Mouse (Mus musculus): ENCODE results near the gene Atic. TPM values are rescaled to one million over a fixed set of nuclear protein-coding genes. Genes with fewer than 3 reads are reported as not detected.

The Atic gene
- 33.1 and 37.9 TPM in 2 replicates for polyA plus RNA-seq (2014; fragmentation: Nextera tagmentation; extraction: Ambion mirVana)

- no peaks in the 10 kb centered on the region for H3K9me3 ChIP-seq (ENCODE audit: control insufficient read depth, low read length)
- peaks cover 12% of the 10 kb centered on the region for H3K4me1 ChIP-seq (replicated peaks; ENCODE audit: control insufficient read depth, insufficient read depth, low read length)
- peak within 1 kb of the TSS; percentile 51 for H3K4me3 ChIP-seq (replicated peaks; ENCODE audit: low read length)
- under 1% methylated on average over 52 of the region's 55 CpGs for WGBS
- H3K27ac ChIP-seq = peak within 1 kb of the TSS; percentile 50
- DNase-seq (ENCODE audit: low spot score) (peak; percentile 81), ATAC-seq (ENCODE audit: low FRiP score) (peak; percentile 99)
- peak within 1 kb of the TSS; percentile 82 for H3K4me2 ChIP-seq (replicated peaks)
- 0 out of 2 replicates have a peak, but pooled peaks cover 23% of the 10 kb centered on the region for H3K36me3 ChIP-seq (replicated peaks; ENCODE audit: control insufficient read depth, insufficient read depth)
- H3K27me3 ChIP-seq (ENCODE audit: control insufficient read depth, insufficient read depth, low read length) = no peaks in the 10 kb centered on the region
- H3K9ac ChIP-seq = peak within 1 kb of the TSS; percentile 68
These were observed at the start of gene Atic for GRCm38 (mm10) chr1:71556688-71557612. Gene Atic, plus strand, starts transcription at chr1:71557150.

GRCm38 (mm10) chr1:71507251-71507650 is 49.7 kb upstream of the Atic start:
- H3K4me1 ChIP-seq (replicated peaks; ENCODE audit: control insufficient read depth, insufficient read depth, low read length) = peaks cover 13% of the 10 kb centered on the region; the same call in 1 of the 2 replicates
- ATAC-seq (ENCODE audit: low FRiP score) (peak; percentile 82), DNase-seq (ENCODE audit: low spot score) (peak; percentile 54)
- no peaks in the 10 kb centered on the region for H3K27me3 ChIP-seq (ENCODE audit: control insufficient read depth, insufficient read depth, low read length)
- H3K9me3 ChIP-seq (ENCODE audit: control insufficient read depth, low read length) = no peaks in the 10 kb centered on the region
- peak overlapping the region; percentile 64 for H3K27ac ChIP-seq
- WGBS = 5% methylated on average over 9 of the region's 9 CpGs
- H3K4me3 ChIP-seq (replicated peaks; ENCODE audit: low read length) = no peak overlapping the region
- no peak overlapping the region for H3K9ac ChIP-seq
- peak overlapping the region; percentile 33 for H3K4me2 ChIP-seq (replicated peaks)
- H3K36me3 ChIP-seq (replicated peaks; ENCODE audit: control insufficient read depth, insufficient read depth) = no peaks in the 10 kb centered on the region

GRCm38 (mm10) chr1:71515041-71515440 is 41.9 kb upstream of the Atic start:
- H3K4me1 ChIP-seq (replicated peaks; ENCODE audit: control insufficient read depth, insufficient read depth, low read length) = no peaks in the 10 kb centered on the region
- H3K27me3 ChIP-seq (ENCODE audit: control insufficient read depth, insufficient read depth, low read length) = no peaks in the 10 kb centered on the region
- H3K4me3 ChIP-seq (replicated peaks; ENCODE audit: low read length) = no peak overlapping the region
- DNase-seq (ENCODE audit: low spot score) (no peak), ATAC-seq (ENCODE audit: low FRiP score) (no peak)
- H3K4me2 ChIP-seq (replicated peaks) = no peak overlapping the region
- H3K36me3 ChIP-seq (replicated peaks; ENCODE audit: control insufficient read depth, insufficient read depth) = no peaks in the 10 kb centered on the region
- 87% methylated on average over 4 of the region's 4 CpGs for WGBS
- 0 out of 2 replicates have a peak, but pooled peaks cover 7% of the 10 kb centered on the region for H3K9me3 ChIP-seq (ENCODE audit: control insufficient read depth, low read length)
- H3K9ac ChIP-seq = no peak overlapping the region
- H3K27ac ChIP-seq = no peak overlapping the region

GRCm38 (mm10) chr1:71528808-71529648 is 27.9 kb upstream of the Atic start:
- 88% methylated on average over 18 of the region's 18 CpGs for WGBS
- H3K4me3 ChIP-seq (replicated peaks; ENCODE audit: low read length) = no peak overlapping the region

GRCm38 (mm10) chr1:71530779-71531178 is 26.2 kb upstream of the Atic start:
- no peak overlapping the region for H3K4me3 ChIP-seq (replicated peaks; ENCODE audit: low read length)
- 77% methylated on average over 2 of the region's 2 CpGs for WGBS
- H3K9ac ChIP-seq = no peak overlapping the region
- no peaks in the 10 kb centered on the region for H3K27me3 ChIP-seq (ENCODE audit: control insufficient read depth, insufficient read depth, low read length)
- no peak overlapping the region for H3K4me2 ChIP-seq (replicated peaks)
- DNase-seq (ENCODE audit: low spot score) (no peak), ATAC-seq (ENCODE audit: low FRiP score) (no peak)
- H3K9me3 ChIP-seq (ENCODE audit: control insufficient read depth, low read length) = no peaks in the 10 kb centered on the region
- H3K4me1 ChIP-seq (replicated peaks; ENCODE audit: control insufficient read depth, insufficient read depth, low read length) = no peaks in the 10 kb centered on the region
- H3K27ac ChIP-seq = no peak overlapping the region
- no peaks in the 10 kb centered on the region for H3K36me3 ChIP-seq (replicated peaks; ENCODE audit: control insufficient read depth, insufficient read depth)

More at GRCm38 (mm10) chr1:71528808-71529648, 27.9 kb upstream of the Atic start:
- no peak overlapping the region for H3K9ac ChIP-seq
- no peak for DNase-seq (ENCODE audit: low spot score)
- H3K4me1 ChIP-seq (replicated peaks; ENCODE audit: control insufficient read depth, insufficient read depth, low read length) = no peaks in the 10 kb centered on the region
- no peak for ATAC-seq (ENCODE audit: low FRiP score)
- H3K36me3 ChIP-seq (replicated peaks; ENCODE audit: control insufficient read depth, insufficient read depth) = no peaks in the 10 kb centered on the region
- no peak overlapping the region for H3K27ac ChIP-seq
- no peak overlapping the region for H3K4me2 ChIP-seq (replicated peaks)
- no peaks in the 10 kb centered on the region for H3K9me3 ChIP-seq (ENCODE audit: control insufficient read depth, low read length)
- no peaks in the 10 kb centered on the region for H3K27me3 ChIP-seq (ENCODE audit: control insufficient read depth, insufficient read depth, low read length)

- ATAC-seq (ENCODE audit: low FRiP score) = no peak
- H3K36me3 ChIP-seq (replicated peaks; ENCODE audit: control insufficient read depth, insufficient read depth) = no peaks in the 10 kb centered on the region
- H3K4me2 ChIP-seq (replicated peaks) = no peak overlapping the region
- no peak overlapping the region for H3K27ac ChIP-seq
- H3K27me3 ChIP-seq (ENCODE audit: control insufficient read depth, insufficient read depth, low read length) = no peaks in the 10 kb centered on the region
- no peaks in the 10 kb centered on the region for H3K9me3 ChIP-seq (ENCODE audit: control insufficient read depth, low read length)
- H3K9ac ChIP-seq = no peak overlapping the region
- no peak for DNase-seq (ENCODE audit: low spot score)
- no peaks in the 10 kb centered on the region for H3K4me1 ChIP-seq (replicated peaks; ENCODE audit: control insufficient read depth, insufficient read depth, low read length)
- no peak overlapping the region for H3K4me3 ChIP-seq (replicated peaks; ENCODE audit: low read length)
- 19% methylated on average over 7 of the region's 7 CpGs for WGBS
These were observed 25.3 kb upstream of the Atic start for GRCm38 (mm10) chr1:71531653-71532052.

DNA sequence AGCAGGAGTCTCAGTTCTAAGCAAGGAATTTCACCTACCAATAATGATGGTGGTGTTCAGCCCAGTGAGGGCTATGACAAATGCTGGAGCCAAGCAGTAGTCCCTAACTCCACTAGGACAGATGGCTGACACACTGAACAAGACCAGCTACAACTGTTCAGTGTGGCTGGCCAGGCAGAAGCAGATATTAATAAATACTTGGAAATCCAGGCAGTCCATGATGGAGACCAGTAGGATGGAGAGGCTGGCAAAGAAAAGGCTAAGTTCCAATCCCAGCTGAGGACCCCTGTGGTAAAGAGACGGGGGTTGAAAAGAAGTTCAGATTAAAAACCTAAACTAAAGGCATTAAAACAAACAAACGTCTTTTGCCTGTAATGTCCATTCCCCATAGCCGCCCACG is 17.3 kb upstream of the Atic start:
- Histone ChIP-seq H3K4me1 (replicated peaks; ENCODE audit: control insufficient read depth, insufficient read depth, low read length) (no peaks in the 10 kb centered on the region), H3K27ac (no peak overlapping the region), H3K9ac (no peak overlapping the region), H3K4me3 (replicated peaks; ENCODE audit: low read length) (no peak overlapping the region), H3K4me2 (replicated peaks) (no peak overlapping the region), H3K27me3 (ENCODE audit: control insufficient read depth, insufficient read depth, low read length) (no peaks in the 10 kb centered on the region), H3K36me3 (replicated peaks; ENCODE audit: control insufficient read depth, insufficient read depth) (no peaks in the 10 kb centered on the region), H3K9me3 (ENCODE audit: control insufficient read depth, low read length) (no peaks in the 10 kb centered on the region)
- DNase-seq (ENCODE audit: low spot score) (no peak), ATAC-seq (ENCODE audit: low FRiP score) (no peak)
- WGBS = 83% methylated on average over 4 of the region's 4 CpGs

DNA sequence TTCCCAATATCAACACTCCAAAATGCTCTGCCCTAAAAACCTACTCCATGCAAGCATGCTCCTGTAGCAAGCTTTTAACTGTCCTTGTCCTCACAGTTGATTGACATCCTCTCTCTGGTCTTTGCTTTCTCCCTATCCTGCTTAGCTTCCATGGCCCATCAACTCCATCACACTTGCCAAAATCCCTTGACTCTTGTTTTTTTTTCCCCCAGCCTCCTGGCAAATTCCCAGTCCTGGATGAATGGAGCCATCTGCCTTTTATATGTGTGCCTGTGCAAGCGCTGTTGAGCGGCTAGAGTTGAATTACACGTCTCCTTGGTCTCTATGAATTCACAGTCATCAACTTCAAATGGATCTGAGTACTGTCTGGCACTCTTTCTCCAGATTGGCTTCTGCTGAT is 16.5 kb upstream of the Atic start:
- no peak for DNase-seq (ENCODE audit: low spot score)
- Histone ChIP-seq H3K27ac (no peak overlapping the region), H3K4me1 (replicated peaks; ENCODE audit: control insufficient read depth, insufficient read depth, low read length) (no peaks in the 10 kb centered on the region), H3K4me3 (replicated peaks; ENCODE audit: low read length) (no peak overlapping the region), H3K9me3 (ENCODE audit: control insufficient read depth, low read length) (no peaks in the 10 kb centered on the region), H3K4me2 (replicated peaks) (no peak overlapping the region), H3K9ac (no peak overlapping the region), H3K36me3 (replicated peaks; ENCODE audit: control insufficient read depth, insufficient read depth) (no peaks in the 10 kb centered on the region), H3K27me3 (ENCODE audit: control insufficient read depth, insufficient read depth, low read length) (no peaks in the 10 kb centered on the region)
- no peak for ATAC-seq (ENCODE audit: low FRiP score)
- WGBS = 67% methylated on average over 3 of the region's 3 CpGs

GRCm38 (mm10) chr1:71550626-71551195 is 6.2 kb upstream of the Atic start:
- no peak overlapping the region for H3K9ac ChIP-seq
- H3K9me3 ChIP-seq (ENCODE audit: control insufficient read depth, low read length) = no peaks in the 10 kb centered on the region
- H3K36me3 ChIP-seq (replicated peaks; ENCODE audit: control insufficient read depth, insufficient read depth) = no peaks in the 10 kb centered on the region
- no peak overlapping the region for H3K4me3 ChIP-seq (replicated peaks; ENCODE audit: low read length)
- H3K4me2 ChIP-seq (replicated peaks) = no peak overlapping the region
- H3K27ac ChIP-seq = no peak overlapping the region
- H3K27me3 ChIP-seq (ENCODE audit: control insufficient read depth, insufficient read depth, low read length) = no peaks in the 10 kb centered on the region
- H3K4me1 ChIP-seq (replicated peaks; ENCODE audit: control insufficient read depth, insufficient read depth, low read length) = no peaks in the 10 kb centered on the region
- DNase-seq (ENCODE audit: low spot score) (no peak), ATAC-seq (ENCODE audit: low FRiP score) (no peak)
- 78% methylated on average over 10 of the region's 10 CpGs for WGBS

All from hindbrain, embryonic 14.5 days (tissue).